Mouse (Mus musculus): ENCODE results near the gene Zbtb7b. TPM values are rescaled to one million over a fixed set of nuclear protein-coding genes. Genes with fewer than 3 reads are reported as not detected.

The Zbtb7b gene
- polyA plus RNA-seq, 1 experiment, result 54.3 TPM

DNA sequence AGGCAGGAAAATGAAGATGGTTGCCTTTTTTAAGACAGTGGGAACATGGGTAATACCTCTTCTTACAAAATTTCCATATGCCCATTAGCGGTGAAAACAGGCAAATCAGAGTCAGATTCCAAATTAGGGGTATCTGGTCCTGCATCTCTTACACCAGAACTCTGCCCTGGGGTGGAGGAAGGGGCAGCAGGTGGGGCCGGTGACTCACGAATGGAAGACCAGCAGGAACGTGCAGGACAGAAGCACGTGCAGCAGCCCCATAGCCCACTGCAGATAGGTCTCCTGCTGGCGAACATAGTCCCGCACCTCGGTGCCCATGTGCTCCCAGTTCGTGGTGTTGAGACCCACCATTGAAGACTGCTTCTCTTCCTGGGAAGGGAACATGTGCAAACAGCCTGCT is 38.5 kb downstream of the Zbtb7b start:
- DNase-seq, result no peak
- no peak overlapping the region for H3K4me3 ChIP-seq (ENCODE audit: insufficient read depth, low read depth, low read length)
- peak overlapping the region; percentile 17 for H3K27ac ChIP-seq (ENCODE audit: insufficient read depth, low read depth, low read length)
- TF ChIP-seq CTCF (conservative IDR thresholded peaks at IDR 0.05; ENCODE audit: insufficient read depth, insufficient read length, low read depth, low read length), result no peak
- TF ChIP-seq POLR2A (IDR thresholded peaks at IDR 0.05; ENCODE audit: low read depth, low read length), result no peak
- H3K4me1 ChIP-seq (ENCODE audit: control insufficient read depth, insufficient read depth, low read length), result peaks cover 12% of the 10 kb centered on the region; the same call in 1 of the 2 replicates
- H3K27me3 ChIP-seq (replicated peaks; ENCODE audit: control insufficient read depth, insufficient read depth, low read length), result no peaks in the 10 kb centered on the region
- no peaks in the 10 kb centered on the region for H3K36me3 ChIP-seq (ENCODE audit: control insufficient read depth, insufficient read depth, low read length)
- 78% methylated on average over 9 of the region's 9 CpGs for WGBS

DNA sequence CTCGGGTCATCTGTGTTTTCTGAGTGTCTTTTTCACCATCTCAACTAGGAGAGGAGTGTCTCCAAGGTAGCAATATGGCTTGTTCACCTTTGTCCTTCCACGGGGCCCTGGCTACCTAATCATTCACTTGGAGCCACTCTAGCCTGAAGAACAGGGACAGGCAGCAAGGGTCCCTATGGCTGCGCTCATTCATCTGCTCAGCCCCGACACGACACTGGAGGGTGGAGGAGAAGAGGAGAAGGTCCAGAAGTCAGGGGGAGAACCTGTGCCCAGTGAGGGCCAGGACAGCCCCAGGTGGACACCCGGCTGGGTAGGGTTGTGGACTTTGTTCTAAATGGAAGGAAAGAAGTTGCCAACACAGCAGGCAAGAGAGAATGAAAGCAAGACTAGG is 39.1 kb downstream of the Zbtb7b start:
- Histone ChIP-seq H3K27ac (ENCODE audit: insufficient read depth, low read depth, low read length) (peak overlapping the region; percentile 17), H3K4me3 (ENCODE audit: insufficient read depth, low read depth, low read length) (no peak overlapping the region), H3K4me1 (ENCODE audit: control insufficient read depth, insufficient read depth, low read length) (peaks cover 12% of the 10 kb centered on the region; the same call in 1 of the 2 replicates), H3K36me3 (ENCODE audit: control insufficient read depth, insufficient read depth, low read length) (no peaks in the 10 kb centered on the region), H3K27me3 (replicated peaks; ENCODE audit: control insufficient read depth, insufficient read depth, low read length) (no peaks in the 10 kb centered on the region)
- WGBS, result 52% methylated on average over 6 of the region's 6 CpGs
- DNase-seq, result peak; percentile 82
- no peak for TF ChIP-seq POLR2A (IDR thresholded peaks at IDR 0.05; ENCODE audit: low read depth, low read length)
- no peak for TF ChIP-seq CTCF (conservative IDR thresholded peaks at IDR 0.05; ENCODE audit: insufficient read depth, insufficient read length, low read depth, low read length)

DNA sequence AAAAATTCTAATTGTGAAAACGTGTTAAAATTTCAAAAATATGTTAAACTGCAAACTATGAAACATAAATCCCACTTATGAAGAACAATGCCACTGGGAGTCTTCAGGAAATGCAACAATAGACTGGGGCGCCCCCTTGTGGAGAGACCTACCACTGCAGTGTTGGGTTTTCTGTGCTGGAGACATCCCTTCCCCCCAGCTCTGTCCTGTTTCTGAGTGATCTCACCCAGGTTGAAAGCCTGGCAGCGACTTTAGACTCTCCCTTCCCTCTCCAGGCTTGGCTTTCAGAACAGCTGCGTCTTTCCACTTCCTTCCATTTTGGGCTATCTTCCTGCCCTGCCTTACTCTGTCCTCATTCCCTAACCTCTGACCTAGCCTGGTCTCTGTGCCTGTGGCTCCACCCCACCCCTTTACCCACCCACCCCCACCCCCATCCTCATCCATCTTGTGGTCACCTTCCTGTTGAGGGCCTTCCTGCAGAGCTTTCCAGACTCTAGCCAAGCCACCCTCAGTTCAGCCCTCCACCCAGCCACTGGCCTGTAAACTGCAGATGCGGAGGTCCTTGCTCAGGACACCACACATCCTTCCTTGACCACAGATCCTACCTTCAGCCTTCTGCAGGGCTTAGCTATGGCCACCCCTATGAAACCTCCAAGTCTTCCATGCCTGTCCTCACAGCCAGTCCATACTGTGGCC is 39.6 kb downstream of the Zbtb7b start:
- Histone ChIP-seq H3K27ac (ENCODE audit: insufficient read depth, low read depth, low read length) (peak overlapping the region; percentile 17; the same call in 1 of the 2 replicates), H3K36me3 (ENCODE audit: control insufficient read depth, insufficient read depth, low read length) (no peaks in the 10 kb centered on the region), H3K4me3 (ENCODE audit: insufficient read depth, low read depth, low read length) (no peak overlapping the region), H3K27me3 (replicated peaks; ENCODE audit: control insufficient read depth, insufficient read depth, low read length) (no peaks in the 10 kb centered on the region), H3K4me1 (ENCODE audit: control insufficient read depth, insufficient read depth, low read length) (peaks cover 14% of the 10 kb centered on the region; the same call in 1 of the 2 replicates)
- peak; percentile 95 for DNase-seq
- peak; percentile 84 for TF ChIP-seq CTCF (conservative IDR thresholded peaks at IDR 0.05; ENCODE audit: insufficient read depth, insufficient read length, low read depth, low read length)
- no peak for TF ChIP-seq POLR2A (IDR thresholded peaks at IDR 0.05; ENCODE audit: low read depth, low read length)
- 11% methylated on average over 5 of the region's 5 CpGs for WGBS

- Histone ChIP-seq H3K27me3 (replicated peaks; ENCODE audit: control insufficient read depth, insufficient read depth, low read length) (no peaks in the 10 kb centered on the region), H3K4me1 (ENCODE audit: control insufficient read depth, insufficient read depth, low read length) (peaks cover 14% of the 10 kb centered on the region; the same call in 1 of the 2 replicates), H3K36me3 (ENCODE audit: control insufficient read depth, insufficient read depth, low read length) (no peaks in the 10 kb centered on the region), H3K27ac (ENCODE audit: insufficient read depth, low read depth, low read length) (no peak overlapping the region), H3K4me3 (ENCODE audit: insufficient read depth, low read depth, low read length) (no peak overlapping the region)
- DNase-seq, result peak; percentile 83
- 44% methylated on average over 5 of the region's 5 CpGs for WGBS
- TF ChIP-seq CTCF (conservative IDR thresholded peaks at IDR 0.05; ENCODE audit: insufficient read depth, insufficient read length, low read depth, low read length) (no peak), POLR2A (IDR thresholded peaks at IDR 0.05; ENCODE audit: low read depth, low read length) (no peak)
Observed at GRCm38 (mm10) chr3:89351271-89351670, 43.3 kb downstream of the Zbtb7b start.

DNA sequence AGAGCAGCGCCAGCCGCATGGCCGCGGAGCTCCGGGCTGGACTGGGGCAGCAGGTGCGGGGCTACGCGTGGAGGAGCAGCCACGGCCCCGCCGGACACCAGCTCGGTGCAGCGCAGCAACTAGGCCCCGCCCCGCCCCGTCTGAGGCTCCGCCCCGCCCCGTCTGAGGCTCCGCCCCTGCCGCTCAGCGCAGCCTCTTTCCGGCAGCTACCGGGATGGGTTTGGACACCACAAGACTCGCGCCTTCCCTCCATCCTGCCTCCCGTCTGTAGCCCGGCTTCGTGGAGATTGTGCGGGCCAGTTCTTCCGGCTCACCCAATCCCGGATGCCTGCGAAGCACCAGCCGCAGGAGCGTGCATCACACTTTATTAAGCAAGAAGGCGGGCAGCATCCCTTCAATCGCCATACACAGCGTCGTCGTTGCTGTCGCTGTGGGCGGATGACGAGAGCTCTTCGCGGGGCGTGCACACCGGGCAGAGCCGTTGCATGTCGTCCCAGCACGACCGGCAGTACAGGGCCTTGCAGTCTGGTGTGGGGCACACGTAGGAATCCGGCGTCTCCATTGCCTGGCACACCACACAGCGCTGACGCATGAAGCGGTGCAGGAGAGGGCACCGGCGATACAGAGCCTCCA is 44.6 kb downstream of the Zbtb7b start, which contains the start of gene Adam15:
Gene Adam15 (minus strand): TSS at position 128 of the 633 bp plus-strand sequence.
- Histone ChIP-seq H3K27me3 (replicated peaks; ENCODE audit: control insufficient read depth, insufficient read depth, low read length) (no peaks in the 10 kb centered on the region), H3K4me3 (ENCODE audit: insufficient read depth, low read depth, low read length) (peak within 1 kb of the TSS; percentile 62), H3K27ac (ENCODE audit: insufficient read depth, low read depth, low read length) (peak within 1 kb of the TSS; percentile 53), H3K4me1 (ENCODE audit: control insufficient read depth, insufficient read depth, low read length) (peaks cover 4% of the 10 kb centered on the region; the same call in 1 of the 2 replicates), H3K36me3 (ENCODE audit: control insufficient read depth, insufficient read depth, low read length) (no peaks in the 10 kb centered on the region)
- DNase-seq, result peak; percentile 95
- WGBS, result under 1% methylated on average over 59 of the region's 59 CpGs
- TF ChIP-seq POLR2A (IDR thresholded peaks at IDR 0.05; ENCODE audit: low read depth, low read length) (no peak), CTCF (conservative IDR thresholded peaks at IDR 0.05; ENCODE audit: insufficient read depth, insufficient read length, low read depth, low read length) (no peak)

DNA sequence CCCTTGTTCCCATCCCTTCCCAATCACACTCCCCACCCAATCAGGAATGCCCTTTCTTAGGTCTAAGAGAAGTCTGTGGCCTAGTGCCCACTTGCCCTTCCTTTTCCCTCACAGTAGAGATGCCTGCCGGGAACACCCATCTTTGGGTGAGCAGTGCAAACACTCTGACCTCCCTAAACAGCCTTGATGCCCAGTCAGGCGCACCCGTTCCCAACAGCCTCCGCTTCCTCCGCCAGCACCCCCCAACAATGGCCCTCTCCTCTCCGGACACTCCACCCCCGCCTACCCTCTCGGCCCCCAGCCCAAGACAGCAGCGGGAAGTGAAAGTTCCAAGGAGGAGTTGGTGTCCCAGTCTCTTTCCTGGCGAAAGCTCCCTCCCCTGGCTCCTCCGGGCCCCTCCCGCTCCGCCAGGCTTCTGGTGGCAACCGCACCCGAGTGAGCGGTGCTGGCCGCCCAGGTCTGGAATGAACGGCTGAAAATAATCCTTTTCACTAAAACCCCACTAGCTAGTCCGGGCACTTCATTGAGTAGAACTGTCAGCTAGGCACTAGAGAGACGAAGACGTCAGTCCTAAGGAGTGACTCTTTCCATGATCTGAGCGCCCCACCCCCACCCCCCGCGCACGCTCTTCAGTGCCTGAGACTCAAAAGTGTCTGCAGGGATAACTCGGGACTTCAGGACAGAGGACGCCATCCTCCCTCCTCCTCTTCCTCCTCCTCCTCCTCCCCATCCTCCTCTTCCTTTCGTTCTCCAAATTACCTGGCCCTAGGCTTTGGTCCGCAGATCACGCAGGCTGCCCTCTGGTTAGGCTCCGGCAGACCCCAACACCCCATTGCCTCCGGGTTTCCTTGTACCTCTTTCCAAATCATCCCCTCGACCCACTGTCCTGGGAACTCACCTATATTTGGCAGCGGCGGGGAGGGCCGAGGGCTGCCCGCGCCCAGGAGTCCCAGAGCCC is 45.4 kb downstream of the Zbtb7b start:
- H3K4me1 ChIP-seq (ENCODE audit: control insufficient read depth, insufficient read depth, low read length), result peaks cover 2% of the 10 kb centered on the region; the same call in 1 of the 2 replicates
- 2% methylated on average over 38 of the region's 38 CpGs for WGBS
- H3K27me3 ChIP-seq (replicated peaks; ENCODE audit: control insufficient read depth, insufficient read depth, low read length), result no peaks in the 10 kb centered on the region
- TF ChIP-seq POLR2A (IDR thresholded peaks at IDR 0.05; ENCODE audit: low read depth, low read length) (no peak), CTCF (conservative IDR thresholded peaks at IDR 0.05; ENCODE audit: insufficient read depth, insufficient read length, low read depth, low read length) (no peak)
- DNase-seq, result peak; percentile 80
- H3K4me3 ChIP-seq (ENCODE audit: insufficient read depth, low read depth, low read length), result peak overlapping the region; percentile 62
- H3K36me3 ChIP-seq (ENCODE audit: control insufficient read depth, insufficient read depth, low read length), result no peaks in the 10 kb centered on the region
- peak overlapping the region; percentile 53 for H3K27ac ChIP-seq (ENCODE audit: insufficient read depth, low read depth, low read length)
